Mouse (Mus musculus): ENCODE results near the gene Gstt4. TPM values are rescaled to one million over a fixed set of nuclear protein-coding genes. Genes with fewer than 3 reads are reported as not detected.

The Gstt4 gene
- total and polyA plus RNA-seq, 3 experiments: not detected

Other genes starting within 250 kb of the Gstt4 start
- gene Ggt5, start 233.2 kb downstream of the Gstt4 start, total RNA-seq (2012; rRNA removed): 0.03 TPM in 1 of 2 replicates, not detected in the other
- gene Ggt5, start 233.2 kb downstream of the Gstt4 start, polyA plus RNA-seq (2012; ENCODE audit: insufficient read depth in 1 of 2, insufficient read length in 2 of 2, low read depth in 1 of 2, low replicate concordance in 2 of 2, missing spikeins in 1 of 2): under 1 TPM in 1 of 2 experiments, not detected in 1; 0.11 TPM
- gene Susd2, start 178.5 kb downstream of the Gstt4 start, total RNA-seq (2012; rRNA removed): 0.07 and 0.12 TPM in 2 replicates
- gene Susd2, start 178.5 kb downstream of the Gstt4 start, polyA plus RNA-seq (2012; ENCODE audit: insufficient read depth in 1 of 2, insufficient read length in 2 of 2, low read depth in 1 of 2, low replicate concordance in 2 of 2, missing spikeins in 1 of 2): under 1 TPM in 1 of 2 experiments, not detected in 1; 0.15 TPM
- 27.2 and 28.2 TPM in 2 replicates for gene Cabin1, start 58.2 kb downstream of the Gstt4 start, total RNA-seq (2012; rRNA removed)
- gene Cabin1, start 58.2 kb downstream of the Gstt4 start, polyA plus RNA-seq (2012; ENCODE audit: insufficient read depth in 1 of 2, insufficient read length in 2 of 2, low read depth in 1 of 2, low replicate concordance in 2 of 2, missing spikeins in 1 of 2): 100 to 1,000 TPM in 1 of 2 experiments, 10 to 100 TPM in 1; 54.9 to 115 TPM
- 45.1 and 48.8 TPM in 2 replicates for gene Ddt, start 49.1 kb downstream of the Gstt4 start, total RNA-seq (2012; rRNA removed)
- 10 to 100 TPM in 1 of 2 experiments, not detected in 1; 63.4 TPM for gene Ddt, start 49.1 kb downstream of the Gstt4 start, polyA plus RNA-seq (2012; ENCODE audit: insufficient read depth in 1 of 2, insufficient read length in 2 of 2, low read depth in 1 of 2, low replicate concordance in 2 of 2, missing spikeins in 1 of 2)
- not detected in 2 replicates for gene Gm20441, start 41.6 kb downstream of the Gstt4 start, total RNA-seq (2012; rRNA removed)
- gene Gm20441, start 41.6 kb downstream of the Gstt4 start, polyA plus RNA-seq (2012; ENCODE audit: insufficient read depth in 1 of 2, insufficient read length in 2 of 2, low read depth in 1 of 2, low replicate concordance in 2 of 2, missing spikeins in 1 of 2): not detected
- 4.0 TPM in 2 replicates for gene Gstt3, start 41.1 kb downstream of the Gstt4 start, total RNA-seq (2012; rRNA removed)
- gene Gstt3, start 41.1 kb downstream of the Gstt4 start, polyA plus RNA-seq (2012; ENCODE audit: insufficient read depth in 1 of 2, insufficient read length in 2 of 2, low read depth in 1 of 2, low replicate concordance in 2 of 2, missing spikeins in 1 of 2): 10 to 100 TPM in 1 of 2 experiments, not detected in 1; 10.2 TPM
- gene Gstt1, start 24.0 kb downstream of the Gstt4 start, total RNA-seq (2012; rRNA removed): 1.3 and 2.0 TPM in 2 replicates
- 1 to 10 TPM in 1 of 2 experiments, not detected in 1; 3.8 TPM for gene Gstt1, start 24.0 kb downstream of the Gstt4 start, polyA plus RNA-seq (2012; ENCODE audit: insufficient read depth in 1 of 2, insufficient read length in 2 of 2, low read depth in 1 of 2, low replicate concordance in 2 of 2, missing spikeins in 1 of 2)
- gene Gstt2, start 14.9 kb upstream of the Gstt4 start, total RNA-seq (2012; rRNA removed): 4.3 and 4.9 TPM in 2 replicates
- gene Gstt2, start 14.9 kb upstream of the Gstt4 start, polyA plus RNA-seq (2012; ENCODE audit: insufficient read depth in 1 of 2, insufficient read length in 2 of 2, low read depth in 1 of 2, low replicate concordance in 2 of 2, missing spikeins in 1 of 2): 10 to 100 TPM in 1 of 2 experiments, not detected in 1; 10.9 TPM
- 862 and 1,292 TPM in 2 replicates for gene Mif, start 37.7 kb upstream of the Gstt4 start, total RNA-seq (2012; rRNA removed)
- gene Mif, start 37.7 kb upstream of the Gstt4 start, polyA plus RNA-seq (2012; ENCODE audit: insufficient read depth in 1 of 2, insufficient read length in 2 of 2, low read depth in 1 of 2, low replicate concordance in 2 of 2, missing spikeins in 1 of 2): 1,000 to 10,000 TPM in 1 of 2 experiments, 100 to 1,000 TPM in 1; 817 to 2,606 TPM
- gene Derl3, start 70.9 kb upstream of the Gstt4 start, total RNA-seq (2012; rRNA removed): 0.23 and 0.69 TPM in 2 replicates
- 1 to 10 TPM in 1 of 2 experiments, not detected in 1; 1.5 TPM for gene Derl3, start 70.9 kb upstream of the Gstt4 start, polyA plus RNA-seq (2012; ENCODE audit: insufficient read depth in 1 of 2, insufficient read length in 2 of 2, low read depth in 1 of 2, low replicate concordance in 2 of 2, missing spikeins in 1 of 2)
- gene Smarcb1, start 99.1 kb upstream of the Gstt4 start, total RNA-seq (2012; rRNA removed): 91.6 and 91.8 TPM in 2 replicates
- gene Smarcb1, start 99.1 kb upstream of the Gstt4 start, polyA plus RNA-seq (2012; ENCODE audit: insufficient read depth in 1 of 2, insufficient read length in 2 of 2, low read depth in 1 of 2, low replicate concordance in 2 of 2, missing spikeins in 1 of 2): 1,000 to 10,000 TPM in 1 of 2 experiments, 100 to 1,000 TPM in 1; 117 to 2,689 TPM
- 143 and 158 TPM in 2 replicates for gene Chchd10, start 110.6 kb upstream of the Gstt4 start, total RNA-seq (2012; rRNA removed)
- 100 to 1,000 TPM in 1 of 2 experiments, not detected in 1; 428 TPM for gene Chchd10, start 110.6 kb upstream of the Gstt4 start, polyA plus RNA-seq (2012; ENCODE audit: insufficient read depth in 1 of 2, insufficient read length in 2 of 2, low read depth in 1 of 2, low replicate concordance in 2 of 2, missing spikeins in 1 of 2)
- 1.3 and 1.5 TPM in 2 replicates for gene Mmp11, start 114.0 kb upstream of the Gstt4 start, total RNA-seq (2012; rRNA removed)
- gene Mmp11, start 114.0 kb upstream of the Gstt4 start, polyA plus RNA-seq (2012; ENCODE audit: insufficient read depth in 1 of 2, insufficient read length in 2 of 2, low read depth in 1 of 2, low replicate concordance in 2 of 2, missing spikeins in 1 of 2): 1 to 10 TPM in 1 of 2 experiments, not detected in 1; 5.9 TPM
- gene Gm867, start 118.1 kb upstream of the Gstt4 start, total RNA-seq (2012; rRNA removed): 0.08 and 0.26 TPM in 2 replicates
- gene Gm867, start 118.1 kb upstream of the Gstt4 start, polyA plus RNA-seq (2012; ENCODE audit: insufficient read depth in 1 of 2, insufficient read length in 2 of 2, low read depth in 1 of 2, low replicate concordance in 2 of 2, missing spikeins in 1 of 2): 1 to 10 TPM in 1 of 2 experiments, not detected in 1; 1.6 TPM
- gene Vpreb3, start 120.5 kb upstream of the Gstt4 start, total RNA-seq (2012; rRNA removed): 0.27 TPM in 1 of 2 replicates, not detected in the other
- gene Vpreb3, start 120.5 kb upstream of the Gstt4 start, polyA plus RNA-seq (2012; ENCODE audit: insufficient read depth in 1 of 2, insufficient read length in 2 of 2, low read depth in 1 of 2, low replicate concordance in 2 of 2, missing spikeins in 1 of 2): under 1 TPM in 1 of 2 experiments, not detected in 1; 0.88 TPM
- not detected in 2 replicates for gene Gm5134, start 132.0 kb upstream of the Gstt4 start, total RNA-seq (2012; rRNA removed)
- gene Gm5134, start 132.0 kb upstream of the Gstt4 start, polyA plus RNA-seq (2012; ENCODE audit: insufficient read depth in 1 of 2, insufficient read length in 2 of 2, low read depth in 1 of 2, low replicate concordance in 2 of 2, missing spikeins in 1 of 2): not detected
- gene Zfp280b, start 210.1 kb upstream of the Gstt4 start, total RNA-seq (2012; rRNA removed): 7.9 and 9.0 TPM in 2 replicates
- 10 to 100 TPM in 1 of 2 experiments, not detected in 1; 18.6 TPM for gene Zfp280b, start 210.1 kb upstream of the Gstt4 start, polyA plus RNA-seq (2012; ENCODE audit: insufficient read depth in 1 of 2, insufficient read length in 2 of 2, low read depth in 1 of 2, low replicate concordance in 2 of 2, missing spikeins in 1 of 2)